Mouse (Mus musculus) stomach, embryonic 16.5 days (tissue): ENCODE data around the gene Nufip1. TPM values are rescaled to one million over a fixed set of nuclear protein-coding genes. Genes with fewer than 3 reads are reported as not detected.

Experiments used
- ATAC-seq: fragments of 200-750 bp; cut with Nextera tagmentation; 2 replicates; pipeline ENCODE4 v1.8.0; 2017; ENCODE audit warnings: moderate number of reproducible peaks, moderate TSS enrichment; ENCODE audit not compliant: insufficient read depth, low FRiP score
- H3K27ac ChIP-seq: fragments of 300-500 bp; sonication (generic); 2 replicates; pipeline ENCODE4 v1.5.1; 2014; ENCODE audit warnings: low read length
- H3K27me3 ChIP-seq: fragments of 300-500 bp; sonication (generic); 2 replicates; pipeline ENCODE4 v1.6.1; 2014; ENCODE audit warnings: low read length, control low read depth, mixed read lengths; ENCODE audit not compliant: control insufficient read depth, insufficient read depth
- H3K36me3 ChIP-seq: fragments of 300-500 bp; sonication (generic); 2 replicates; pipeline ENCODE4 v1.6.1; 2014; ENCODE audit warnings: low read length; ENCODE audit not compliant: control insufficient read depth, insufficient read depth
- H3K4me1 ChIP-seq: fragments of 300-500 bp; sonication (generic); 2 replicates; pipeline ENCODE4 v1.6.1; 2014; ENCODE audit warnings: low read length, control low read depth, mixed read lengths; ENCODE audit not compliant: control insufficient read depth, insufficient read depth
- H3K4me2 ChIP-seq: fragments of 300-500 bp; sonication (generic); 2 replicates; pipeline ENCODE4 v1.6.1; 2014; ENCODE audit warnings: low read depth, low read length, mixed read lengths
- H3K4me3 ChIP-seq: fragments of 300-500 bp; sonication (generic); replicated peaks from 2 replicates; pipeline ENCODE4 v1.5.1; 2014; ENCODE audit warnings: mild to moderate bottlenecking, low read length
- H3K9ac ChIP-seq: fragments of 300-500 bp; sonication (generic); 2 replicates; pipeline ENCODE4 v1.6.1; 2014; ENCODE audit warnings: low read length
- H3K9me3 ChIP-seq: fragments of 300-500 bp; sonication (generic); replicated peaks from 2 replicates; pipeline ENCODE4 v1.6.1; 2016; ENCODE audit warnings: low read length, control low read depth; ENCODE audit not compliant: control insufficient read depth
- WGBS: fragments of 180-500 bp; shearing (Covaris S2); extraction: QIAGEN DNeasy Blood & Tissue Kit; methylation state at CpG from one replicate; pipeline ENCODE4 v1.1.7; 2014; 5-methylcytosine and 5-hydroxymethylcytosine counted together
- polyA plus RNA-seq: library from polyadenylated mRNA; unstranded; fragments of >200 nt; fragmentation: Nextera tagmentation; extraction: Ambion mirVana; gene quantifications from 2 replicates; pipeline ENCODE4 v1.2.1, GENCODE M21; 2015

The Nufip1 gene
- polyA plus RNA-seq, 1 experiment from 2014 or later = 12.9 TPM

GRCm38 (mm10) chr14:76081451-76081850 is 29.2 kb upstream of the Nufip1 start:
- H3K4me2 ChIP-seq = no peak overlapping the region
- H3K9ac ChIP-seq = no peak overlapping the region
- ATAC-seq = no peak
- H3K4me1 ChIP-seq = no peaks in the 10 kb centered on the region
- WGBS = 58% methylated on average over 11 of the region's 11 CpGs
- no peaks in the 10 kb centered on the region for H3K9me3 ChIP-seq
- H3K4me3 ChIP-seq = no peak overlapping the region
- H3K36me3 ChIP-seq = no peaks in the 10 kb centered on the region
- H3K27ac ChIP-seq = no peak overlapping the region
- no peaks in the 10 kb centered on the region for H3K27me3 ChIP-seq

- no peaks in the 10 kb centered on the region for H3K36me3 ChIP-seq
Measured at GRCm38 (mm10) chr14:76082086-76082636, 28.5 kb upstream of the Nufip1 start.

GRCm38 (mm10) chr14:76084188-76084587 is 26.5 kb upstream of the Nufip1 start:
- no peaks in the 10 kb centered on the region for H3K36me3 ChIP-seq
- no peak overlapping the region for H3K4me2 ChIP-seq
- no peaks in the 10 kb centered on the region for H3K27me3 ChIP-seq
- no peak for ATAC-seq
- H3K27ac ChIP-seq = no peak overlapping the region
- H3K9ac ChIP-seq = no peak overlapping the region
- H3K9me3 ChIP-seq = no peaks in the 10 kb centered on the region
- H3K4me3 ChIP-seq = no peak overlapping the region
- WGBS = 67% methylated on average over 3 of the region's 3 CpGs
- no peaks in the 10 kb centered on the region for H3K4me1 ChIP-seq

More at GRCm38 (mm10) chr14:76082086-76082636, 28.5 kb upstream of the Nufip1 start:
- H3K27me3 ChIP-seq = no peaks in the 10 kb centered on the region
- no peaks in the 10 kb centered on the region for H3K9me3 ChIP-seq
- 82% methylated on average over 13 of the region's 13 CpGs for WGBS
- H3K27ac ChIP-seq = no peak overlapping the region
- ATAC-seq = no peak
- H3K4me1 ChIP-seq = no peaks in the 10 kb centered on the region
- H3K4me3 ChIP-seq = no peak overlapping the region
- no peak overlapping the region for H3K4me2 ChIP-seq
- H3K9ac ChIP-seq = no peak overlapping the region

- H3K4me1 ChIP-seq = no peaks in the 10 kb centered on the region
- no peak overlapping the region for H3K9ac ChIP-seq
- H3K27ac ChIP-seq = no peak overlapping the region
- peaks cover 12% of the 10 kb centered on the region; the same call in 1 of the 2 replicates for H3K36me3 ChIP-seq
- 86% methylated on average over 7 of the region's 7 CpGs for WGBS
- no peaks in the 10 kb centered on the region for H3K9me3 ChIP-seq
- no peak overlapping the region for H3K4me3 ChIP-seq
- H3K27me3 ChIP-seq = no peaks in the 10 kb centered on the region
- H3K4me2 ChIP-seq = no peak overlapping the region
- no peak for ATAC-seq
Measured at GRCm38 (mm10) chr14:76097244-76097643, 13.4 kb upstream of the Nufip1 start.

GRCm38 (mm10) chr14:76097815-76098214 is 12.9 kb upstream of the Nufip1 start:
- H3K36me3 ChIP-seq = peaks cover 14% of the 10 kb centered on the region; the same call in 1 of the 2 replicates
- 89% methylated on average over 5 of the region's 5 CpGs for WGBS

GRCm38 (mm10) chr14:76099543-76099942 is 11.1 kb upstream of the Nufip1 start:
- ATAC-seq = no peak
- 95% methylated on average over 9 of the region's 9 CpGs for WGBS
- Histone ChIP-seq H3K9ac (no peak overlapping the region), H3K27ac (no peak overlapping the region), H3K4me3 (no peak overlapping the region), H3K36me3 (peaks cover 20% of the 10 kb centered on the region; the same call in 1 of the 2 replicates), H3K27me3 (no peaks in the 10 kb centered on the region), H3K4me1 (no peaks in the 10 kb centered on the region), H3K4me2 (no peak overlapping the region), H3K9me3 (no peaks in the 10 kb centered on the region)

More at GRCm38 (mm10) chr14:76097815-76098214, 12.9 kb upstream of the Nufip1 start:
- no peak overlapping the region for H3K4me3 ChIP-seq
- H3K4me2 ChIP-seq = no peak overlapping the region
- no peaks in the 10 kb centered on the region for H3K9me3 ChIP-seq
- H3K9ac ChIP-seq = no peak overlapping the region
- H3K4me1 ChIP-seq = no peaks in the 10 kb centered on the region
- no peak overlapping the region for H3K27ac ChIP-seq
- no peaks in the 10 kb centered on the region for H3K27me3 ChIP-seq
- no peak for ATAC-seq

GRCm38 (mm10) chr14:76115744-76116143 is 5.1 kb downstream of the Nufip1 start:
- H3K9me3 ChIP-seq = no peaks in the 10 kb centered on the region
- peaks cover 17% of the 10 kb centered on the region; the same call in 1 of the 2 replicates for H3K36me3 ChIP-seq
- no peak for ATAC-seq
- no peak overlapping the region for H3K4me2 ChIP-seq
- no peaks in the 10 kb centered on the region for H3K27me3 ChIP-seq
- H3K9ac ChIP-seq = no peak overlapping the region
- H3K4me3 ChIP-seq = no peak overlapping the region
- no peak overlapping the region for H3K27ac ChIP-seq
- no peaks in the 10 kb centered on the region for H3K4me1 ChIP-seq
- 88% methylated on average over 5 of the region's 5 CpGs for WGBS

- Histone ChIP-seq H3K9me3 (no peaks in the 10 kb centered on the region), H3K36me3 (peaks cover 17% of the 10 kb centered on the region; the same call in 1 of the 2 replicates), H3K9ac (no peak overlapping the region), H3K27me3 (no peaks in the 10 kb centered on the region), H3K27ac (no peak overlapping the region), H3K4me2 (no peak overlapping the region), H3K4me1 (no peaks in the 10 kb centered on the region), H3K4me3 (no peak overlapping the region)
- no peak for ATAC-seq
- WGBS = 52% methylated on average over 4 of the region's 4 CpGs
Measured at GRCm38 (mm10) chr14:76118963-76119362, 8.3 kb downstream of the Nufip1 start.

- H3K36me3 ChIP-seq = peaks cover 17% of the 10 kb centered on the region; the same call in 1 of the 2 replicates
Measured at GRCm38 (mm10) chr14:76120472-76120871, 9.8 kb downstream of the Nufip1 start.

More at GRCm38 (mm10) chr14:76120472-76120871, 9.8 kb downstream of the Nufip1 start:
- H3K9ac ChIP-seq = no peak overlapping the region
- no peak overlapping the region for H3K4me3 ChIP-seq
- ATAC-seq = no peak
- WGBS = 83% methylated on average over 4 of the region's 4 CpGs
- H3K4me1 ChIP-seq = no peaks in the 10 kb centered on the region
- H3K4me2 ChIP-seq = no peak overlapping the region
- no peaks in the 10 kb centered on the region for H3K9me3 ChIP-seq
- H3K27ac ChIP-seq = no peak overlapping the region
- H3K27me3 ChIP-seq = no peaks in the 10 kb centered on the region
